ENCODE assay signal across 15 mouse cellular contexts in genomic region chr14:45632756-45633537, GRCm38 (mm10).
"Had no signal": no experiment of that assay in that cellular context is flagged by ENCODE, and none has a peak within 500 bp of the region (broad histone marks: within the 10 kb centered on the region; RNA-seq: fewer than 3 reads in every experiment).

No protein-coding gene starts in this region.

- H3K27ac ChIP-seq: intestine, embryonic 15.5 days; kidney, postnatal 0 days; left cerebral cortex, adult 2 months; limb, embryonic 15.5 days; liver, embryonic 12.5 days; macrophage; midbrain, embryonic 13.5 days; neural tube, embryonic 12.5 days had no signal

- H3K4me1 ChIP-seq: intestine, embryonic 15.5 days; limb, embryonic 15.5 days; midbrain, embryonic 13.5 days; neural tube, embryonic 12.5 days had no signal

- ATAC-seq: intestine, embryonic 15.5 days; liver, embryonic 12.5 days; midbrain, embryonic 13.5 days had no signal

- H3K36me3 ChIP-seq: intestine, embryonic 15.5 days; limb, embryonic 15.5 days; midbrain, embryonic 13.5 days; neural tube, embryonic 12.5 days had no signal

- H3K27me3 ChIP-seq: intestine, embryonic 15.5 days; limb, embryonic 15.5 days; liver, embryonic 12.5 days; midbrain, embryonic 13.5 days; neural tube, embryonic 12.5 days had no signal

- H3K9me3 ChIP-seq: intestine, embryonic 15.5 days; limb, embryonic 15.5 days; liver, embryonic 12.5 days; midbrain, embryonic 13.5 days; neural tube, embryonic 12.5 days had no signal

- DNase-seq: kidney, adult 8-10 months; lung, embryonic 14.5 days; lung, postnatal 10 days; retina, postnatal 1 day; right cerebral cortex, postnatal 4 days; thymus, postnatal 36 days had no signal

- H3K9ac ChIP-seq: intestine, embryonic 15.5 days; limb, embryonic 15.5 days; liver, embryonic 12.5 days; lung, embryonic 14.5 days; midbrain, embryonic 13.5 days; neural tube, embryonic 12.5 days had no signal

- H3K4me2 ChIP-seq: intestine, embryonic 15.5 days; limb, embryonic 15.5 days; liver, embryonic 12.5 days; lung, embryonic 14.5 days; midbrain, embryonic 13.5 days; neural tube, embryonic 12.5 days had no signal

- H3K4me3 ChIP-seq: intestine, embryonic 15.5 days; left cerebral cortex, adult 2 months; limb, embryonic 15.5 days; liver, embryonic 12.5 days; midbrain, embryonic 13.5 days; myocyte; neural tube, embryonic 12.5 days had no signal
